Mouse (Mus musculus) CH12.LX (cell line): ENCODE results near the gene Rilpl1.

Experiments
- CTCF ChIP-seq, 2 experiments: IDR thresholded peaks in 1 of 2; conservative IDR thresholded peaks in 1 of 2; 2 replicates each; pipeline ENCODE4 v1.5.1; 2011 to 2012; ENCODE audit warnings: low read depth in 2 of 2, low read length in 2 of 2, improper control_type of control experiment in 1 of 2, inconsistent platforms in 1 of 2, mild to moderate bottlenecking in 1 of 2, moderate library complexity in 1 of 2
- ELF1 ChIP-seq: IDR thresholded peaks from 2 replicates; pipeline ENCODE4 v1.6.1; 2014; ENCODE audit warnings: low read depth, mild to moderate bottlenecking, inconsistent platforms, low read length, improper control_type of control experiment
- EP300 ChIP-seq: IDR thresholded peaks from 2 replicates; pipeline ENCODE4 v1.6.1; 2011; ENCODE audit warnings: low read length, improper control_type of control experiment
- MAFK ChIP-seq: IDR thresholded peaks from 2 replicates; pipeline ENCODE4 v1.6.1; 2011; ENCODE audit warnings: low read length, improper control_type of control experiment; ENCODE audit not compliant: insufficient replicate concordance
- MAX ChIP-seq: IDR thresholded peaks from 2 replicates; pipeline ENCODE4 v1.6.1; 2011; ENCODE audit warnings: low read length, improper control_type of control experiment
- POLR2A ChIP-seq: IDR thresholded peaks from 2 replicates; pipeline ENCODE4 v1.6.1; 2011; ENCODE audit warnings: low read depth, mild to moderate bottlenecking, improper control_type of control experiment, low read length

DNA sequence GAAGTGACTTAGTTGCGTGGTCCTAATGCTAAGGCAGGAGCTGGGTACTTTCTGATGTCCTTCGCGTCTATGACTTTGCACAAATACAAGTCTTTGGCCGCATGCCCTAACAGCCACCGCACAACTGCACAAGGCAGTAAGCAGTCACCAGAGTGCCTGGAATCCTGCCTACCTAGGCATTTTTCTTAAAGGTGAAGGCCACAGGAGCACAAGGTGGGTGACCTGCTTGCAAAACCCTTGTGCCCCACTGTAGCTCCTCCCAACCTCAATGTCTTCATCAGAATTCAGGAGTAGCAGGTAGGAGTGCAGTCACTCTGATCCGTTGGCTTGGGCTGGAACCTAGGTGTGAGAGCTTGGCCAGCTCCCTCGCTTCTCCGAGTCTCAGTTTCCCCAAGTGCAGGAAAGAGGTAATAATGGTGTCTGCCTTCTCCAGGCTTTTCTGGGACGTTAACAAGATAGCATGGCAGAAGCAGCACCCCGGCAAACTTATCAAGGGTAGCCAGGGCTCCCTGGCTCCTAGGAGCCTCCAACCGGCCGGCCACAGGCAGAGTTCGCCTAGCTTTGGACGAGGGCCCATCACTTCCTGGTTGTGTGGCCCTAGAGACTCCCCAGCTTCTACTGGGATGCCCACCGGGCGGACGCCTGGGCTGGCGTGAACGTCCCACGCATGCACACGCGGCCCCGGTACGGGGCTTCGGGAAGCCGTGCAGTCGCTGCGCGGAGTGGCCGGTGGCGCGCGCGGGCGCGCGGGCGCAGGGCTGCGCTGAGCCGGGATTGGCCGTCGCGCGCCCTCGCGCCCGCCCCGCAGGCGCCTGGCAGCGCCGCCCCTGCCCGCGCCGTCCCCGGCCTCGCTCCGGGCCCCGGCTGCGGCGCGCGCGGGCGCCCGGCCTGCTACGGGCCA, 86.3 kb downstream of the Rilpl1 start:
- TF ChIP-seq MAX (no peak; the same call in 1 of the 2 replicates), EP300 (no peak), POLR2A (peak; percentile 78), CTCF (conservative IDR thresholded peaks at IDR 0.05 in 1 of 2, IDR thresholded peaks at IDR 0.05 in 1 of 2; ENCODE audit: low read depth in 2 of 2, low read length in 2 of 2) (no peak), MAFK (peak; percentile 72), ELF1 (peak; percentile 74)
